Mouse (Mus musculus) cerebellum, adult 9-11 months (tissue): Measurements from ENCODE around the gene Fau.

ENCODE experiments used
- DNase-seq: peaks from one replicate; pipeline ENCODE4 v3.0.0; 2022

The Fau gene

DNA sequence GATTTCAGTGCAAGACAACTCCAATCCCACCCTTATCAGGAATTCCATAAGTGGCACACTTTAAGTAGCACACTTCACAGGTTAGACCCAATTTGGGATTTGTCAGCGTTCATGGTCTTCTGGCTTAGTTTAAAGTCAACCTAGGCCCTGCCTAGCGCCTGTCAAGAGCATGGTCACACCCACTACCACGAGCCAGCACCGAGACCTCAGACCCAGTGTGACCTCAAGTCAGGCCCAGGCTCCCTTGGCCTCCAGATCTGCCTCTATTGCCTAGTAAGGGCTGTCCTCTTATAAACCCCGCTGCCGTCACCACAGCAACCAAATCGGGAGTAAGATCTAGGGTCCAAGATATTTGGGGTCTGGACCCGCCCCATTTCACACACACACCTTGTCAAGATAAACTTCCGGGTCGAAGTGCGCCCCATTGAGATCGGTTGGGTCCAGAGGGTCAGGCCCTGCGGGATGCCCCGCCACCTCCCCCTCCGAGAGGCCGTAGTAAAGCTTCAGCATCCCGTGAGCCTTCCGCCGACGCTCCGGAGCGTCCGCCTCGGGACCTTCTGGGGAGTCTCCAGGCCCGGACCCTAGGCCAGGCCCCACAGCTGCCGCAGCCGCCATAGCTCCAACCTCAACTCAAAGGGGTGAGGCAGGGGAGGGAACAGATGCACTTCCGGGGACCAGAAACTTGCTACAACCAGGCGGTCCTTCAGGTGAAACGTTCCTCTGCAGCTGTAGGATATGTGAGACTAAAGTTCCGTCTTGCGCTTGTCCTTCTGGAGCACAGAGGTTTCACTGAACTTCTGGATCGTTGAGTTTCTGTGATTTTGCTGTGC, 19.1 kb downstream of the Fau start, which contains the start of gene Vps51:
Gene Vps51 (minus strand): TSS at position 668 of the 830 bp plus-strand sequence.
- peak; percentile 88 for DNase-seq

DNA sequence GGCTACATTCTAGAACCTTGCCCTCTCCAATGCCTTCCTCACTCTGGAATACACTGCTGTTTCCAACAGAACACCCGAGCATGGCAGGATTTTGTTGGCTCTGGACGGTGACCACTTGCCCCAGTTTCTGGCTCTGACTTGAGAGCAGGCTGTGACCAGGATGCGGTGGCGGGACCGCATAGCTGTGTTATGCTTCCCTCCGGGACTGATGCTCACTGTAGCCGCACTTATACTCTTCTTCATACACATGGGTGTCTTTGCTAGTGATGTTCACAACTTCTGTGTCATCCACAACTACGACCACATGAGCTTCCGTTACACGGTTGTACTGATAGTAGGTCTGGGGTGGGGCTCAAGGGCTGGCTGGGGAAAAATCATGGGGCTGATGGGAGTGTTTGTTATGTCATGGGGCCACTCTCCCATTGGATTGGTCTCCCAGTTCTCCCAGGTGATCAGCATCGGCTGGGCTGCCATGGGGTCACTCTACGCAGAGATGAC, 22.4 kb downstream of the Fau start, which contains the start of gene Tmem262:
Gene Tmem262 (plus strand): TSS at position 51 of the 498 bp plus-strand sequence.
- peak; percentile 19 for DNase-seq

DNA sequence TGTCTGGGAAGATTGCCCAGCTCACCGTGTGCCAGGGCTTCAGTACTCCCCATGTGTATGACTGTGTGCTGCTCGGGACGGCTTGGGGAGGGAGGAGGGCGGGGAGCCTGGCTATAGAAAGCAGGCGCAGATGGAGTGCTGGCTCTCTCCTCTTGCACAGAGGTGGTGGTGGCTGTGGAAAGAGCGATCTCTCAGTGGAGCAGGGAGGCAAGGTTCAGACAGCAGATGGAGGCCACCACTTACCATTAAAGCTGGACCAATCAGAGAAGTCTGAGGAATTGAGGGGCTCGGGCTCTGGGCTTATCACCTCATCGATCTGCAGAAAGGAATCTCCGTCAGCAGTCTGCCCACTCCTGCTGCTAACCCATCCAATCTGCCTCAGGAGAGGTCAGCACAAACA, 24.5 kb downstream of the Fau start, which contains the start of gene Gm28374:
Gene Gm28374 (minus strand): TSS at position 101 of the 400 bp plus-strand sequence.
- DNase-seq, result no peak

DNA sequence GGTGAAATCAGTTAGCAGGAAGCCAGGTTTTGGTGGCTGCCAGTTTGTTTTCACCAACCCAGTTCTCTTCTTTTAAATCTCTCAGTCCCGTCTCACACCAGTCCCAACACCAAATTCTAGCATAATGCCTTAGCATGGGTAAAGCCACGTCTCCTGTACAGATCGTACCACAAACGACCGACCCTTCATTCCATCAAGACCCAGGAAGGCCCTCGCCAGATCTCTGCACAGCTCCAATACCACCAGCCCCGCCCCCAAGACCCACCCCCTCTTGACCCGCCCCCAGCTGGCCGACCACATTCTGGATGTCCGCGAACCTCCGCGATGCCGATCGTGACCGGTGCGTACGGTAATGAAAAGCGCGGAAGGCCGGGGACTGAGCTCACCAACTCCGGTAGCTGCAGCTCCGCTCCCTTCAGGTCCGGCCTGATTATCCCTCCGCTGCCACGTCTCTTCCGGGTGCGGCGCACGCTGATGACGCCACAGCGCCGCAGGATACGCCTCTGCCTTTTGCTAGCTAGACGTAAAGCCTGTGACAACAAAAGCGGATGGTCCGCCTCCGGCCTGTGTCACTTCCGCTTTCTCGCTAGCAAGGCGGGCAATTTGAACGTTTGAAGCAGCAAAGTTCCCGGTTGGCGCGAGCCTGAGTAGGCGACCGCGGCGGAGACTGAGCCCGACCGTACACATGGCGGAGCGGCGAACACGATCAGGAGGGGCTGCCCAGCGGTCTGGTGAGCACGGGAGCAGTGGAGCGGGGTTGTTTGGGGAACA, 27.0 kb downstream of the Fau start, which contains the start of the genes Zfpl1 and Cdca5:
Gene Zfpl1 (minus strand): TSS at position 479 of the 771 bp plus-strand sequence.
Gene Cdca5 (plus strand): TSS at position 506 of the 771 bp plus-strand sequence.
- peak; percentile 98 for DNase-seq

DNA sequence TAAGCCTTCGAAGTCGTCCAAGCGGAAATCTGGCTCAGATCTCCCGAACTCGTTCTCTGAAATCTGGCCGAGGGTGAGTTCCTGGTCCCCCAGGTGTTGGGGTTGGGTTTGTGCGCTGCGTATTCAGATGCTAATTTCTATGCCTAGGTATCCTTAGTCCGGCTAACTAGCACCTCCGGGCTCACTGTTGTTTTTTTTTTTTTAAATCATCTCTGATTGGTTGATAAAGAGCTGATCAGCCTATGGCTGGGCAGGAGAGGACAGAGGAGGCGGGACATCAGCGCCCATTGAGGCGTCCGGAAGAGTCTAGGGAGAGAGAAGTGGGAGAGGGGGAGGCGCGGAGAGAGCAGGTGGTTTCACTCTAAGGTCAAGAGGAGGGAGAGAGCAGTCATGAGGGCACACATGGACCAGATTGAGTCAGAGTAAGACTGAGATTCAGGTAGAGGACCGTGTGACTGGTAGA, 27.8 kb downstream of the Fau start:
- DNase-seq, result no peak

DNA sequence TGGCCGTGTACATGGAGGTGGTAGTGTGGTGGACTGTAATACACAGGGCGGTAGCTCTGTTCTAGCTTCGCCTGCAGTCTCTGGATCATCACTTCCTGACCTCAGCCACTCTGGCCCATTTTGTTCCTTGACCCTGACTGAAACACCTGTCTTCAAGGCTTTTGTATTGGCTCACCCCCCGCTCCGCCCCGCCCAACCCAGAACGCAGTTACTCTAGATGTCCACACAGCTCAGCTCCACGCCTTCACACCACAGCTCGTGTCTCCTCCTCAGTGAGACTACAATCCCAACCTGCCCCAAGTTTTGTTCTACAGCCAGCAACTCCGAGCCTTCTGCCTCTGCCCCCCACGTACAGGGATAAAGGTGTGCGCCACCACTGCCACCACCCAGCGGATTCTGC, 31.2 kb downstream of the Fau start:
- no peak for DNase-seq

DNA sequence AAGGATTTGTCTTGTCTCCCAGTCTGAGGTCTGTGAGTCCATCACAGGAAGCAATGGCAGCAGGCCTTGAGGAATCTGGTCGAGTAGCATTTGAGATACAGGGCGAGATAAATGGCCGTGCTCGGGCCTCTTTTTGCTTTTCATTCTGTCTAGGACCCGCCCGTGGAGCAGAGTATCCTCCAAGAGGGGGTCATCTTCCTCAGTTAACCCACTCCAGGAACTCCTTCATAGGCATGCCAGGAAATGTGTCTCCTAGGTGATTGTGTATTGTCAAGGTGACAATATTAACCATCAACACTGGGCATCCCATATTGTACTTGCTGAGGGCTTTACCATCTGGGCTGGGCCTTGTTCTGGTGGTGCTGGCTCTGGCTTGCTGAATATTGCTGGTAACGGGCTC, 36.5 kb downstream of the Fau start, which contains the start of gene AC131692.1:
Gene AC131692.1 (plus strand): TSS at position 301 of the 400 bp plus-strand sequence.
- DNase-seq, result no peak

DNA sequence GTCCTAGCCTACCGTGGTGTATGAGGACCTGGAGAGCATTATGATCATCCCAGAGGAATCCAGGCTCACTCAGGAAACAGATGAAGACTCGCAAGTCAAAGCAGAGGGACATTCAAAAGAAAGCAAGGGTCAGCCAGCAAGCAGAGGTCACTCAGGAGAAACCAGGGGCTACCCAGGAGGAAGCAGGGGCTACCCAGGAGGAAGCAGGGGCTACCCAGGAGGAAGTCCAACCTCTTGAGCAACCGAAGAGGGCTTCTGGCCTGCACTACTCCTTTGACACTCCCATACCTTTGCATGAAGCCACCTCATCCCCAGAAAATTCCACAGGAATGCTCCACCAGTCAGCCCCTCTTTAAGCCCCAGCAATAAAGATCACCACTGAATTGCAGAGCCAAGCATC, 40.2 kb downstream of the Fau start:
- DNase-seq, result no peak

DNA sequence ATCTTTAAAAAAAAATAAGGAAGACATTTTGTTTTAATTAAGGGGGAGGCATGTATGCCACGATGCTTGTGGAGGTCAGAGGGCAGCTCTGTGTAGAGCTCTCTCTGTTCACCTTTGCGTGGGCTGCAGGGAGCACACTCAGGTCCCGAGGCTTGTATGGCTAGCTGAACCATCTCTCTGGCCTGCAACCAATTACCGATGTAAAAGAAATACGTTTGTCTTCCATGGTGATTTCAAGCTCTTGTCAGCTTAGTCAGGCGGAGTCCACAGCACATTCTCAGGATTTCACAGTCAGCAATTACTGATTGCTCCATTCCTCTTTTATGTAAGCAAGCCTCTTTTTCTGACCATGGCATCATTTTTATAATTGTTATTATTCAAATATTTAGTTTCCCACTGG, 43.5 kb downstream of the Fau start:
- DNase-seq, result no peak

DNA sequence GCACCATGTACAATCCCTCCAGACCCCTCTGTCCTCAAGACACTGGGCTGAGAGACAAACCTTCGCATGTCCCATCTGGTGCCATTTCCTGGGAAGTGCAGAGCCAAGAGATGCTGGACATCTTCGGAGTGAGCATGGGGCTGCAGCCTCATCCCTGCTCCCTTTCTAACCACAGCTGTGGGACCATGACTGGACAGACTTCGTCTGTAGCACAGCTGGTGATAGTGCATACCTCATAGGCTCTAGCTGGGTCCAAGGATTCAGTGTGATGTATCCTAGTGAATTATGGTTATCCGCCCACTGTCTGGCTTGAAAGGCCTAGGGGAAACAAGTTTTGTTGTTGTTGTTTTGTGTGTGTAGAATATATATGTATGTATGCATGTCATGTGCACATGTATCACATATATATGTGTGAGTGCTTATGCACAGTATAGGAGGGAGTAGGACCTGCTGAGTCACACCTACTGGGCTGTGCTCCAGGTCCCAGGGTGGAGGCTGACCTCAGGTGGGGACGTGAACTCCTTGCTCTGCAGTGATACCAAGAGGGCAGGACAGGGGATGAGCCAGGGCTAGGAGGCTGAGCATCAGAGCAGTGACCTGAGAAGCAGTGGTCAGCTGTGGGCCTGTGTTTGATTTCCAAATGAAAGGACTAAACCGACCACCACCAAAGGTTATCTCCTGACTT, 44.7 kb downstream of the Fau start:
- DNase-seq, result no peak

DNA sequence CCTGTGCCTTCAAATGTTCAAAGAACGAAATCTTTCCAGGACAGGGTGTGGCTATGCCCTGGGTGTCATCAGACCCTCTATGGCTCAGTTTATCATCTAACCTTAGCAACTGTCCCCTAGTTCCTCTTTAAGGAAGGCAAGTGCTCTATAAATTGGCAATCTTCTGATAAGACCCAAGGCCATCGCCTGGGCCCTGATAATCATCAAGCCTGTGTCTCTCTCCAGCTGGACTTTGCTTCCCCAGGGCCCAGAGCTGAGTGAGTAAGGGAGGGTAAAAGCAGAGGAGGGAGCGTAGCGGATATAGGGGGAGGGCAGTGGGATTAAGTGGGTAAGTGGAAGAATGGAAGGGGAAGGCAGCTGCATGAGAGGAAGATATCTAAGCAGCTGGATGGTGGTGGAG, 46.8 kb downstream of the Fau start:
- DNase-seq, result no peak

DNA sequence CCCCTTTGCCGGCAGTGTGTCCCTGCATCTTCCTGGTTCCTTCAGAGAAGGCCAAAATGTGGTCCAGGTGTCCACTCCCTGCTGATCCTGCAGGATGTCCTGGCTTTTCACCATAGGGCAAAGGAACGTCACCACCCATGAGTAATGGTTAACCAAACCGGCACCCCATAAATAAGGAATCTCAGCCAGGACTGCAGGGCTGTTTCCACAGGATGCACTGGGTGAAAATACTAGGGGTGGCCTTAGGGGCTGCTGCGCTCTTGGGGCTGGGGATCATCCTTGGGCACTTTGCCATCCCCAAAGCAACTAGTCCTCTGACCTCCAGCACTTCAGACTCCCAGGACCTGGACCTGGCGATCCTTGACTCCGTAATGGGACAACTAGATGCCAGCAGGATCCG, 47.9 kb downstream of the Fau start, which contains the start of gene Naaladl1:
Gene Naaladl1 (plus strand): TSS at position 197 of the 400 bp plus-strand sequence.
- DNase-seq, result no peak
